Mouse (Mus musculus) myocyte (in vitro differentiated cells): ENCODE data around the gene Fbxo3. TPM values are rescaled to one million over a fixed set of nuclear protein-coding genes. Genes with fewer than 3 reads are reported as not detected.

ENCODE experiments used
- H3K27me3 ChIP-seq: one replicate; pipeline ENCODE4 v1.6.1; 2011; ENCODE audit not compliant: control insufficient read depth, insufficient read depth, insufficient read length
- H3K36me3 ChIP-seq: one replicate; pipeline ENCODE4 v1.6.1; 2011; ENCODE audit not compliant: control insufficient read depth, insufficient read depth
- H3K4me2 ChIP-seq: one replicate; pipeline ENCODE4 v1.6.1; 2011; ENCODE audit warnings: low read depth, control low read depth
- H3K4me3 ChIP-seq: one replicate; pipeline ENCODE4 v1.5.1; 2011; ENCODE audit warnings: mild to moderate bottlenecking, control low read depth, moderate library complexity
- H3K79me2 ChIP-seq: one replicate; pipeline ENCODE4 v1.6.1; 2011; ENCODE audit not compliant: control insufficient read depth, insufficient read depth
- H3ac ChIP-seq: one replicate; pipeline ENCODE4 v1.6.1; 2011; ENCODE audit not compliant: control insufficient read depth, insufficient read length
- CEBPB ChIP-seq: IDR thresholded peaks from 2 replicates; pipeline ENCODE4 v1.6.1; 2011; ENCODE audit warnings: mild to moderate bottlenecking, moderate library complexity; ENCODE audit not compliant: poor library complexity, insufficient read depth, severe bottlenecking
- E2F4 ChIP-seq: IDR thresholded peaks from one replicate; pipeline ENCODE4 v1.6.1; 2011; ENCODE audit warnings: mild to moderate bottlenecking, control low read depth, moderate library complexity; ENCODE audit not compliant: insufficient read depth
- MAX ChIP-seq: IDR thresholded peaks from one replicate; pipeline ENCODE4 v1.6.1; 2011; ENCODE audit warnings: low read depth, mild to moderate bottlenecking, control low read depth
- MYOD1 ChIP-seq, 3 experiments: IDR thresholded peaks; one replicate each; pipeline ENCODE4 v1.6.1; 2011; ENCODE audit warnings: control low read depth in 2 of 3, low read depth in 2 of 3, mild to moderate bottlenecking in 2 of 3, moderate library complexity in 1 of 3; ENCODE audit not compliant: insufficient read length in 2 of 3, control insufficient read depth in 1 of 3
- MYOG ChIP-seq, 3 experiments: IDR thresholded peaks; one replicate each; pipeline ENCODE4 v1.6.1; 2011; ENCODE audit warnings: control low read depth in 2 of 3, low read depth in 2 of 3, mild to moderate bottlenecking in 2 of 3; ENCODE audit not compliant: insufficient read length in 2 of 3, control insufficient read depth in 1 of 3, insufficient read depth in 1 of 3
- POLR2A ChIP-seq: IDR thresholded peaks from one replicate; pipeline ENCODE4 v1.6.1; 2011; ENCODE audit warnings: low read depth, mild to moderate bottlenecking, control low read depth, moderate library complexity; ENCODE audit not compliant: insufficient read length
- POLR2AphosphoS2 ChIP-seq: IDR thresholded peaks from one replicate; pipeline ENCODE4 v1.6.1; 2011; ENCODE audit warnings: low read depth, control low read depth; ENCODE audit not compliant: insufficient read length
- REST ChIP-seq: IDR thresholded peaks from one replicate; pipeline ENCODE4 v1.6.1; 2011; ENCODE audit warnings: mild to moderate bottlenecking, control low read depth, moderate library complexity; ENCODE audit not compliant: insufficient read depth, insufficient read length
- SRF ChIP-seq: IDR thresholded peaks from one replicate; pipeline ENCODE4 v1.6.1; 2011; ENCODE audit warnings: low read depth; ENCODE audit not compliant: control insufficient read depth, insufficient read length
- TCF12 ChIP-seq: IDR thresholded peaks from one replicate; pipeline ENCODE4 v1.6.1; 2011; ENCODE audit warnings: mild to moderate bottlenecking, control low read depth; ENCODE audit not compliant: poor library complexity, insufficient read depth, severe bottlenecking
- TCF3 ChIP-seq: IDR thresholded peaks from one replicate; pipeline ENCODE4 v1.6.1; 2011; ENCODE audit warnings: low read depth, control low read depth; ENCODE audit not compliant: insufficient read length
- USF1 ChIP-seq: IDR thresholded peaks from one replicate; pipeline ENCODE4 v1.6.1; 2011; ENCODE audit warnings: low read depth, mild to moderate bottlenecking, control low read depth, moderate library complexity
- polyA plus RNA-seq: library from polyadenylated mRNA; unstranded; fragments of >200 nt; fragmentation: generic; extraction: Trizol; gene quantifications from one replicate; pipeline ENCODE4 v1.2.1, GENCODE M21; 2012; ENCODE audit warnings: missing spikeins

The Fbxo3 gene
- polyA plus RNA-seq, 1 experiment, result 9.3 TPM

- H3K36me3 ChIP-seq, result no peaks in the 10 kb centered on the region
- TF ChIP-seq POLR2A, result no peak
- TF ChIP-seq MAX, result no peak
- no peak for TF ChIP-seq CEBPB
- TF ChIP-seq MYOG (IDR thresholded peaks at IDR 0.05; ENCODE audit: control insufficient read depth in 1 of 3, insufficient read depth in 1 of 3, insufficient read length in 2 of 3, low read depth in 2 of 3), result no peak
- no peak for TF ChIP-seq TCF3
- no peak for TF ChIP-seq TCF12
- TF ChIP-seq POLR2AphosphoS2, result no peak
- no peak overlapping the region for H3K4me3 ChIP-seq
- H3ac ChIP-seq, result no peak overlapping the region
- no peak overlapping the region for H3K4me2 ChIP-seq
- peaks cover 43% of the 10 kb centered on the region for H3K27me3 ChIP-seq
- no peaks in the 10 kb centered on the region for H3K79me2 ChIP-seq
Measured at GRCm38 (mm10) chr2:103991303-103991702, 36.2 kb upstream of the Fbxo3 start.

DNA sequence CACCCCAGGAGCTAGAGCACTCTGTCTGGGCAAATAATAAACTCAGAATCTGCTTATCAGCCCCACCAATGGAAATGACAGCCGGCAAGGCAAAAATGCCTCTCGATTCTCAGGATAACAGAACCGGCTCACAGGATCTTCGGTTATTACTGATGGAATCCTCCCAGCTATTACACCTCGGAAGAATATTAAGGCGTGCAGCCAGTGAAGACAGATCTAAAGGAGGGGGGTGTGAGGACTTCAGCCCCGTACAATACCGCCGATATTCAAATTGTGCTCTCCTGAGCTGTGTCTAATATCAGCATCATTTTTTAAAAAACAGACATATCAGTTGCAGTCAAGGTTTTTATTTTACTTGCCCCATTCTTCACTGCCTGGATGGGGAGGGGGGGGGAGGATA lies 35.4 kb upstream of the Fbxo3 start:
- no peak overlapping the region for H3K4me3 ChIP-seq
- H3K4me2 ChIP-seq, result no peak overlapping the region
- no peak for TF ChIP-seq E2F4
- TF ChIP-seq TCF12, result no peak
- no peak for TF ChIP-seq POLR2A
- no peak for TF ChIP-seq POLR2AphosphoS2
- TF ChIP-seq MYOG (IDR thresholded peaks at IDR 0.05; ENCODE audit: control insufficient read depth in 1 of 3, insufficient read depth in 1 of 3, insufficient read length in 2 of 3, low read depth in 2 of 3), result no peak
- TF ChIP-seq TCF3, result no peak
- no peak for TF ChIP-seq MYOD1 (IDR thresholded peaks at IDR 0.05; ENCODE audit: control insufficient read depth in 1 of 3, insufficient read length in 2 of 3, low read depth in 2 of 3)
- no peak for TF ChIP-seq REST
- TF ChIP-seq USF1, result no peak
- TF ChIP-seq SRF, result no peak
- no peak for TF ChIP-seq MAX
- TF ChIP-seq CEBPB, result no peak
- H3ac ChIP-seq, result no peak overlapping the region
- H3K79me2 ChIP-seq, result no peaks in the 10 kb centered on the region
- H3K36me3 ChIP-seq, result no peaks in the 10 kb centered on the region
- peaks cover 43% of the 10 kb centered on the region for H3K27me3 ChIP-seq

- H3K79me2 ChIP-seq, result no peaks in the 10 kb centered on the region
- peaks cover 45% of the 10 kb centered on the region for H3K27me3 ChIP-seq
- no peak overlapping the region for H3ac ChIP-seq
- H3K36me3 ChIP-seq, result no peaks in the 10 kb centered on the region
- TF ChIP-seq E2F4, result no peak
- no peak for TF ChIP-seq POLR2AphosphoS2
- no peak for TF ChIP-seq POLR2A
- no peak for TF ChIP-seq REST
- TF ChIP-seq MYOD1 (IDR thresholded peaks at IDR 0.05; ENCODE audit: control insufficient read depth in 1 of 3, insufficient read length in 2 of 3, low read depth in 2 of 3), result no peak
- TF ChIP-seq MAX, result no peak
- no peak for TF ChIP-seq CEBPB
- TF ChIP-seq USF1, result no peak
- TF ChIP-seq TCF3, result no peak
- TF ChIP-seq MYOG (IDR thresholded peaks at IDR 0.05; ENCODE audit: control insufficient read depth in 1 of 3, insufficient read depth in 1 of 3, insufficient read length in 2 of 3, low read depth in 2 of 3), result no peak
- no peak for TF ChIP-seq SRF
- TF ChIP-seq TCF12, result no peak
- no peak overlapping the region for H3K4me2 ChIP-seq
- no peak overlapping the region for H3K4me3 ChIP-seq
Measured at GRCm38 (mm10) chr2:103992618-103993332, 34.7 kb upstream of the Fbxo3 start.

- Histone ChIP-seq H3K79me2 (no peaks in the 10 kb centered on the region), H3K4me2 (no peak overlapping the region), H3ac (no peak overlapping the region), H3K27me3 (peaks cover 22% of the 10 kb centered on the region), H3K4me3 (no peak overlapping the region), H3K36me3 (no peaks in the 10 kb centered on the region)
- no peak for TF ChIP-seq MYOD1 (IDR thresholded peaks at IDR 0.05; ENCODE audit: control insufficient read depth in 1 of 3, insufficient read length in 2 of 3, low read depth in 2 of 3)
- no peak for TF ChIP-seq CEBPB
- no peak for TF ChIP-seq TCF12
- no peak for TF ChIP-seq E2F4
- TF ChIP-seq MYOG (IDR thresholded peaks at IDR 0.05; ENCODE audit: control insufficient read depth in 1 of 3, insufficient read depth in 1 of 3, insufficient read length in 2 of 3, low read depth in 2 of 3), result no peak
- no peak for TF ChIP-seq USF1
- no peak for TF ChIP-seq REST
- no peak for TF ChIP-seq POLR2AphosphoS2
Measured at GRCm38 (mm10) chr2:104001076-104001475, 26.4 kb upstream of the Fbxo3 start.

- Histone ChIP-seq H3K27me3 (peaks cover 24% of the 10 kb centered on the region), H3K4me3 (no peak overlapping the region), H3K4me2 (no peak overlapping the region), H3K79me2 (no peaks in the 10 kb centered on the region), H3K36me3 (no peaks in the 10 kb centered on the region), H3ac (no peak overlapping the region)
- TF ChIP-seq CEBPB, result no peak
- TF ChIP-seq USF1, result no peak
- no peak for TF ChIP-seq TCF12
- TF ChIP-seq POLR2AphosphoS2, result no peak
- TF ChIP-seq REST, result no peak
- TF ChIP-seq MAX, result no peak
Measured at GRCm38 (mm10) chr2:104001861-104002260, 25.7 kb upstream of the Fbxo3 start.
